Mouse (Mus musculus) erythroblast, adult 5-6 weeks (primary cell): ENCODE results near the gene Haus4. TPM values are rescaled to one million over a fixed set of nuclear protein-coding genes. Genes with fewer than 3 reads are reported as not detected.

ENCODE experiments used
- ATAC-seq: replicated peaks from 2 replicates; pipeline ENCODE4 v1.8.0; 2016; ENCODE audit warnings: moderate number of reproducible peaks, mild to moderate bottlenecking, moderate TSS enrichment, inconsistent platforms; ENCODE audit not compliant: poor library complexity, low FRiP score, severe bottlenecking
- total RNA-seq, 2 experiments: library from RNA; stranded (forward) in 1 of 2; stranded (reverse) in 1 of 2; fragments of 150-400 nt in 1 of 2; fragments of 200-764, 138-1000 nt in 1 of 2; gene quantifications; 2 replicates each; pipeline versions ENCODE4 v1.2.3 to v1.2.4; 2015 to 2017; ENCODE audit warnings: low replicate concordance in 2 of 2

Gene Haus4
- total RNA-seq, 2 experiments from 2014 or later, result 30.6 to 42.9 TPM

DNA sequence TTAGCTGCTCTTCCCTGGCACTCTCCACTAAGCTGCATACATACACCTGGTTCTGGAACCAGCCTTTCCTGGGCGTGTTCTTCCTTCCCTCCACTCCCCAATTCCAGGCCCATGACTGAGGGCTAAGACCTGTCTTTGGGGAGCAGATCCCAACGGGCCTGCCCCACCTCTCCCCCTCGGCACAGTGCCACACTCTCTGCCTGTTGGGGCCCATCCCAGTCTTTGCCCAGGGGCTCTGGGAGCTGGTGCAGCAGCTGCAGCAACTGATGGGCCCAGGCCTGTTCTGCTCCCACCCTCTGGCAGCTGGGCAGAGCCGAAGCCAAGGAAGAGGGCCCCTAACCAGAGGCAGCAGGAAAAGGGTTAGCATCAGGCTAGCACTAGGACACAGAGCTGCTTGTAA, 19.8 kb upstream of the Haus4 start:
- ATAC-seq, result no peak

DNA sequence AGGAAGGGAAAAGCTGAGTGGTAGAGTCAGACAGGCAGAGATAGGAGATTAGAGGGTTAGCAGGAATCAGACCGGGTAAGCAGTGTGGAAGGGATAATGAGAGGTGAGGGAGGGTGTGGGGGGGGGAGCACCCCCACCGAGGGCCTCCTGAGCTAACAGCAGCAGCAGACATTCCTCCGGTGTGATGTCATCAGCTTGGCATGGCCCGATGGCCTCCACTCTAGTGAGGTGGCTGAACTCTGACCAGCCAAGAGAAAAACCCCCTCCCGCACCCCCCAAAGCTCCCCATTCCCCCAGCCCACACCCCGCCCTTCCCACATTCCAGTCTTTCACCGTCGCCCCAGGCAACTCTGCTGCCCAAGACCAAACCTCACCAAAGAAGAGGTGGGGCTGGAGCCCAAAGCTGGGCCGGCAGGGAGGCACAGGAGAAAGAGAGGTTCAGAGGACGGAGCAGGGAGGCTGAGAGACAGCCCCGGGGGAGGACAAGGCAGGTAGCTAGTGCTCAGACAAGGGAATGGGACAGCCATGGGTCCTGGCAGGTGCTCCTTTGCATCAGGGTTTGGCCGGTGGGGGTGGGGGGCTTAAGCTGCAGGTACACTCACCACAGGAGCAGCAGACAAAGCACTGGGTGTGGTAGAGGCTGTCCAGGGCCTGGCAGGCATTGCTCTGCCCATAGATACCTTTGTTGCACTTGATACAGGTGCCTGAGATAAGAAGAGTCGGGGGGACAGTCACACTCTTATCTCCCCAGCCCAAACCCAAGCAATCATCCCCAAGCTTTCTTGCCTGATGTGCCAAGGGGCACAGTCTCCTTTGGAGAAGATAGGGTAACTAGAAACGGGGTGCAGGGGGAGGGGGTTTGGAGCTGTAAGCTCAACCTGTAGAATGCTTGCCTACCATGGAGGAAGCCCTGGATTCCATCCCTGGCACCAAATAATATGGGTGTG, 18.6 kb upstream of the Haus4 start:
- ATAC-seq, result no peak

DNA sequence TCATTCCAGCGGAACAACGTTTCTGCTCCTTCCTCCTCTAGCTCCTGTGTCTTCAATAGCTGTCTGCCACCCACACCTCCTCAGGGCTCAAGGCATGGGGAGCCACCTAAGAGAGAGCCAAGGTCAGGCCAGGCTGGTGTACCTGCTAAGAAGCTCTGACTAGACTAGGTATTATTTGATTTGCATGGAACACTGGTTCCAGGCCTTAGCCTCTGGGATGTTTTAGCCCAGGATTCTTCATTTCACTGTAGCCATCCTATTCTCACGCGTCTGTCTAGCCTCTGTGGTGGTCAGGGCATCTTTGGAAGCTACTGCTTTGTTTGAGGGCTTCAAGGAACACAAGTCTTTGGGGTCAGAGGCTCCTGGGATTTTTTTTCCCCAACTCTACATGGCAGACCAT, 17.7 kb upstream of the Haus4 start:
- ATAC-seq, result no peak

DNA sequence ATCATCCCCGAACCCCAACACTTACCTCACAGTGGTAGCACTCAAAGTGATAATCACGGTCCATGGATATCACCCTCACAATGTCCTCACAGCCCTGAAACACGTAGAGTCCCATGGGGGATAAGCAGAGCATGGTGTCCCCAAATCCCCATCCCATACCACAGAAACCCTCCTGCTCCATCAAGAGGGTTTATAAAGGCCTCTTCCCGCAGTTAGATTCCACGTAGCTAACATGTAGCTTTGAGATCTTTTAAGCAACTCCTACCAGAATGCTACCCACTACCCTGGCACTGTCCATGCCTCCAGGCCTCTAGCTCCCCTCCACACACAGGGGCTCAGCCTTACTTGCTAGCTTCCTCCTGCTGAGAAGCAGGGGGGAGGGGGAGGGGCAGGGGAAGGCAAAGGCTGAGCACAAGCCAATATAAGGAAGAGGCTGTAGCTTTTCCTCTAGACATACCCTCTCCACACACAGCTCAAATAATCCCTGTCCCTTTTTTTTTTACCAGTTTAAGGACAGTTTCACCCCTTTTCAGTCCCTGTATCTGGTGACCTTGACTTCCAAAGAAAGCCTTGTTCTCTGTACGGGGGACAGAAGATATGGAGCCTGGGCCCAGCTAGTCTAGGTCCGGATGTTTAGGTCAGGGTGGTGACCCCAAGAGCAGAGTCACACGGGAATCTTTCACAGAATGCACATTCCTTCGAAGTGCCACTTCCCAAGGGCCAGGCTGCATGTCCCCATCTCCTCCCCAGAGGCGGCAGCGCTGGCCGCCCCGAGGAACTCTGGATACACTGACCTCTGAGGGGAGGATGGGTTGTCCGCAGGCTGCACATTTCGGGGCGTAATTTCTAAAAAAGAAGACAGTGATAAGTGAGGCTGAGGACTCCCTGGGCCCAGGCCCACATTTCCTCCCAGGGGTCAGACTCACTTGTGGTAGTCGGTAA, 15.3 kb upstream of the Haus4 start:
- ATAC-seq, result no peak

DNA sequence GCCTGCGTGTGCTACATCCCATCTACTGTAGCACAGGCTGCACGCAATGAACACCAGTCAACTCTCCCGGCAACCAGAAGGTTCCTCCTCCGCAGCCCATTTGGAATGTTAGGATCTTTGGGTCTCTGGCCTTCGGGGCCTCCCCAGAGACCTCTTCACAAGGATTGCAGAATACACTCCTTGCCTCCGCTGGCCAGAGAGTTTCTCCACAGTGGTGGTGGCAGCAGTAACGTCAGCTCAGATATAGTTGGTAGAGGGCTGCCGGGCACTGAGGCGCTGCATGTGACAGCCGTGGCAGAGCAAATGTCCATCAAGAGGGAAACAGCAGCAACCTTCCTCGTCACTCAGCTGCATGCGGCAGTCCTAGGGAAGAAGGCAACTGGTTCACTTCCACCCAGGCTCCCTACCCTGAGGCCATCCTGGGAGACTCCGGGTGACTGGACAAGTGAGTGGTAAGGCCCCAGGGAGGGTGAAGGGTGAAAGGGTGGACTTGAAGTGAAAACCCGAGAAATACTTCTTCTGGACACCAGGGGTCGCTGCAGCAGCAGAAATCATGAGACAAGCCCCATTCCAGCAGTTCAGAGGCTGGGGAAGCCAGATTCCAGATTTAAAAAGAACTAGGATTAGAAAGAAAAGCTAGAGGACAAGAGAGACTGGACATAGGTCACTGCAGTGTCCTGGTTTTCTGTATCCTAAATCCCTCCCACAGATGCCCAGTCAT, 14.4 kb upstream of the Haus4 start:
- ATAC-seq, result peak; percentile 80

DNA sequence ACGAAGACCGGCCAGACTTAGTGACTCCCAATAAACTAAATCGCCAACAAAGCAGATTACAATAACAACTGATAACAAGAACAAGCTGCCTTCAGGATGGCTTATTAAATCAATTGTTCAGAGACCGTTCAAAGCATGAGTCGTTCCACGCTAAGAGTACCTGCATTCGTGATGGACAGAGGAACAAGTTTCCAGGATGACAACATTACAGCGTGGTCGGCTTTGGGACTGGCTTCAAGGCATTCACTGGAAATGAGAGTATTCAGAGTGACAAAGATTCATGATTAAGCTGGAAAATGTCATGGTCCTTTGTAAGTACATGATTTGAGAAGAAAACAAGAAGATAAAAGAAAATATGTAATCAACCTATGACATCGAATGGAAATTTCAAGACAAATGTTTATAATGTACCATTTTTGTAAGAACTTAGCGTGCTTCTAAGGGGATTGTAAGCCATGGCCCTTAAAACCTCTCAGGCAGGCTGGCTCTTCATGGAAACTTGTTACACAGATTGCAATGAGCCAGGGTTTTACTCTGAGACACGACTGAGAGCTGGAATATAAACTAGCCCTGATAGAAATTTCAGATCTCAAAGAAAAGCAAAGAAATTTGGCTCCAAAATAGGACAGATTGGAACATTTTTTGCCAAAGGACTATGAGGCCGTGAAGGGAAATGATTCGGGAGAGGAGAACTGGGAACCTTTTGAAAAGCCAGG, 6.3 kb upstream of the Haus4 start:
- ATAC-seq, result no peak

DNA sequence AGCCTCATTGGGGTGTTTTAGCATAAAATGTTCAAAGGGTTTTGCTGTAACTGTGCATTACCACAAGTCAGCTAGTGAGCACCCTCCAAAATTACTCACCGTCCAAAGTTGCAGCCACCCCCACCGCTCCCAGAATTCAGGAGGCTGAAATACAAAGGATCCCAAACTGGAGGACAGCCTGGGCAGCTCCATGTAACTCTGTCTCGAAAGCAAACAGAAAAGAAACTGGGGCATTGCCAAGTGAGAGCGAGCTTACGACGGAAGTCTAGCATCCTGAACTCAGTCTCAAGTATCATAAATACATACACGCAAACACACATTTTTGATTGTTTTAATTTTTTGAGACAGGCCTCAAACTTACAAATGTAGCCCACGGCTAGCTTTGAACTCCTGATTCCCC, 2.9 kb upstream of the Haus4 start:
- no peak for ATAC-seq

DNA sequence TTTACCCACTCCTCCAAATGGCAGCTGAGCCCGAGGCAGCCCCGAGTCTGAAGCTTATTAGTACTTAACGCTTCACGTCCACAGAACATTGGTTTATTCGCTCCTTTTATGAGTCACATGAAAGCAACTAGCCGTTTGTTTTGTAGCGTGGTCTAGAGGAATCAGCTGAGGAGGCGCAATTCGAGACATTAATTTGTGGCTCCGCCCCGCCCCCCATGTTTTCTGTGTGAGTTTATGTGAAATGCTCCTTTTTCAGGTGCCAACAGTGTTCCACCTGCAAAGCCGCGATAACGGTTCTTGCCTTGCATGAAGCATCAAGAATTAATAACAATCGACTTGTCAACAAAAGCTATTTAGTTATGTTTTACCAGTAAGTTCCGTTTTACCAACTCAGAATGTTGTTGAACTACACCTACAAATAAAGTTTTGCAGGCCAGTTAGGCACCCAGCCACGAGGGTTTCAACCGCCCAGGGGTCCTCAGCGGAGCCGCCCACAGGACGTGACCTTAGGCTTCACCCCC, 902 bp downstream of the Haus4 start:
- ATAC-seq, result peak; percentile 51

DNA sequence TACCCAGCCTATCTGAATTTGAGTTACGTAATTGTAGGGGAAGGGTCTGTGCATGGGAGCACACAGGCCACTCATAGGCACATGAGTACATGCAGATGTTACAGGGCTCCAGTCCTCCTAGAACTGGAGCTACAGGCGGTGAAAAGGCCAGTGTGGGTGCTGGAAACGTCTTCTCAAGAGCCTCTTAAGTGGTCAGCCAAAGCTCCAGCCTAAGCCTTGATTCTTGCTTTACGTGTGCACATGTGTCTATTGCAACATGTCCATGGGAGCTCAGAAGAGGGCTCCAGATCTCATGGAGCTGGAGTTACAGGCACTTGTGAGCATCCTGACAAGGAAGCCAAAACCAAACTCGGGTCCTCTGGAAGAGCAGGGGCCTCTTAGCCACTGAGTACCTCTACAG, 9.7 kb downstream of the Haus4 start:
- no peak for ATAC-seq

DNA sequence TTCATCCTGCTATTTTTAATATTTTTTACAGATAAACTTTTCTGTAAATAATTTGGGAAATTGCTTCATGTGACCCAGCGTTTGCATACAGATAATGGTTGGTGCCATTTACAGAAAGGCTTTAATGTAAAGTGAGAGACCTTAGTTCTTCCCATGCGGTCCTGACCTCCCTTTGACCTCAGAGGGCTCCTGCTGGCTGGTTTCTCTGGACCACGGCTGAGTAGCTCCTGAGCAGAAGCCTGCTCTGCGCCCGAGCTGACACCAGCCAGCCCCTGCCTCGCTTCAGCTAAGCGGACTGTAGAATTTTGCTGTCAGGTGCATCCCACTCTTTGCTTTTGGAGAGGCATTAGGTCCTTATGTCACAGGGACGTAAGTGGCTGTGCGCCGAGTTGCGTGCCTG, 13.6 kb downstream of the Haus4 start:
- no peak for ATAC-seq

DNA sequence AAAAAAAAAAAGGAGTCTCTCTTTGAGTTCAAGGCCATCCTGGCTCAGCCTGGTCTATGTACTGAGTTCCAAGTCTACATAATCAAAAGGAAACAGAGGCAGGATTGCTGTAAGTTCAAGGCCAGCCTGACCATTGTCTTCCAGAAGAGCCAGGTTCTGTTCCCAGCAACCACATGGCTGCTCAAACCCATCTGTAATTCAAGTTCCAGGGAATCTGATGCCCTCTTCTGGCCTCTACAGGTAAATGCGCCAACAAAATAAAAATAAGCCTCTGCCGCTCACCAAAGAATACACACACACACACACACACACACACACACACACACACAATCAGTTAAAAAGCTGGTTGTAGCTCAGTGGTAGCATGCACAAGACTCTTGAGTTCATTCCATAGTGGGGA, 15.8 kb downstream of the Haus4 start:
- no peak for ATAC-seq

DNA sequence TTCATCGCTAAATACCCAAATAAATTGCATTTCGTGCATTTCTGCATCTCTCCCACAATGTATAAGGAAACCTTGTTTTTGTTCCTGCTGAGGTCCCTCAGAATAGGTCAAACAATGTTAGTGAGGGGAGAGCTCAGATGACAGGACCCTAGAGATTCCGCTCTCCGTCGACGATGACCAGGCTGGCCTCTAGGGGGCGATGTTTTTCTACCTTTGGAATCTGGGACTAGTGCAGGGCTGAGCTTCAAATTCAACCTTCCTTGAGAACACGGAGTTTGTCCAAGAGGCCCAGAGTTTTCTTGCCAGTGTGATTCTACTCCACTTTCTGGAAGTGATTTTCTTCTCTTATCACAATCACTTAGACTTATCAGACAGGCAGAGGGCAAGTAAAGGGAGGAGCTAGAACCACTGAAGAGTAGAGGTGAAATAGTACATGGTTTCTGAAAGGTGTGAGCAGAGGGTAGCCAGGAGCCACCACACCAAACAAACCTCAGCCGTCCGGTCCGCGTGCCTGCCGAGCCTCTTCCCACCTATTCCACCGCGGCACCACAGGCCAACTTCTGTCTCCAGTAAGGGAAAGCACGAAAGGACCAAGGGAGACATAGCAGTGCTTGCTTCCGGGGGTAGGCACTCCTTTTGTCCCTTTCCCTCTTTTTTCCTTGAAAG, 25.8 kb downstream of the Haus4 start:
- ATAC-seq, result peak; percentile 88

DNA sequence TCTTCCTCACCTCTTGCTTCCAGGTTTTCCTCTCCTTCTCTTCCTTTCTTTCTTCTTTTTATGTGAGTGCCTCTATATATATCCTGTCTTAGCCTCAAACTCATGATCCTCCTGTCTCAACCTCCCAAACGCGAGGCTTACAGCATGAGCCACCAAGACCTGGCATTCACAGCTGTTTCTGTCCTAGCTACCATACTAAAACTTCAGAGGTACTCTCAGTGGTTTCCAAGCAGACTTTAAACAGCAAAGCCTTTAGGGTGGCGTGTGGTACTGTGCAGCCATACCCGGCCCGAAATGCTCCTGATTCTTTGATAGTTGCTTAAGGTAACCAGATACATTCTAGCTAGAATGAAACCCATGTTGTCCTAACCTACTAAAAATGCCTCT, 26.4 kb downstream of the Haus4 start:
- 0 out of 2 replicates have a peak, but pooled peaks have one; percentile 21 for ATAC-seq

DNA sequence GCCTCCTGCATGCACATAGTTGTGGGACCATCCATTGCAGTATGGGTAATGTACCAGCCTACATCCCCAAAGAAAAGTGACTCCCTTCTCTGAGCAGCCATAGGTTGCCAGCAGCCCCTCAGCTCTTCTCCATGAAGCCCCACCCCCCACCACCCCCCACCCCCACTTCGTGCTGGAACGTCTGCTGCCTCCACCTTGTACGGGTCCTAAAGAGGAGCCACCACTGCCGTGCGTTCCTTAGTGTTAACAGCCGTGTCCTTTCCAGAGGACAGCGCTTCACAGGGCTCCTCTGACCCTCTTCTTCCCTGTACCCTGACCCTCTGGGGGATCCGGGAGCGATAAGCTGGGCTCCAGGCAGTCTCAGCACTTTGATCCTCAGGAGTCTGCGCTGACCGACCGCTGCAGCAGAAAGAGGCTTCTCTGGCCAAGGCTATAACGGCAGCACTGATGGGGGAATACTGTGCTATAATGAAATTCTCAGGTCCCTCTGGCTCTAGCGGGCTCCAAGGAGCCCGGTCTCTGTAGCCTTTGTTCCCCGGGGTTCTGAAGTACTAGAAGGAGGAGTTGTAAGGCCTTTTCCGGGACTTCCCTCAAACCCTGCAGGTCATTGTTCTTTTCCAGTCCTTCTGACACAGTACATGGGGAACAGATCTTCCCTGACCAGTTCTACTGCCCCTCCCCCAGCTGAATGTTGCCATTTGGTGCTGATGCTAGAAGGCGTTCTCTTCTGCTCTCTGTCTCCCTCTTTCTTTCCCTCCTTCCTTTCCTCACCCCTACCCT, 27.0 kb downstream of the Haus4 start:
- ATAC-seq, result 0 out of 2 replicates have a peak, but pooled peaks have one; percentile 22

DNA sequence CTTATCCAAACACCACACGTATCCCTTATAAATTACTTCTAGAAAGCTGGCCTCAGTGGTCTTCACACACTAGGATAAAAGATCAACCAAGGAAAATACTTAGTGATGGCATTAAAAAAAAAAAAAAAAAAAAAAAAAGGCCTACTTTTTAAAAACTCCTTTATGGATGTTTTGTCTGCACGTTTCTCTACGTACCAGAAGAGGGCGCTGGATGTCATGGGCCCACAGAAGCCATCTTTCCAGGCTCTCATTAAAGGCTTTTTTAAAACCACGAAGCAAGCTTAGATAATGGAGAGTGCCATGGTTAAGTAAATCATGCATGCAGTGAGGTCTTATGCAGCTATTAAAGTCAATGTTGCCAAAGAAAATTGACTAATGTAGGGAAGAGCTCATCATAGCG, 30.8 kb downstream of the Haus4 start:
- ATAC-seq, result no peak

DNA sequence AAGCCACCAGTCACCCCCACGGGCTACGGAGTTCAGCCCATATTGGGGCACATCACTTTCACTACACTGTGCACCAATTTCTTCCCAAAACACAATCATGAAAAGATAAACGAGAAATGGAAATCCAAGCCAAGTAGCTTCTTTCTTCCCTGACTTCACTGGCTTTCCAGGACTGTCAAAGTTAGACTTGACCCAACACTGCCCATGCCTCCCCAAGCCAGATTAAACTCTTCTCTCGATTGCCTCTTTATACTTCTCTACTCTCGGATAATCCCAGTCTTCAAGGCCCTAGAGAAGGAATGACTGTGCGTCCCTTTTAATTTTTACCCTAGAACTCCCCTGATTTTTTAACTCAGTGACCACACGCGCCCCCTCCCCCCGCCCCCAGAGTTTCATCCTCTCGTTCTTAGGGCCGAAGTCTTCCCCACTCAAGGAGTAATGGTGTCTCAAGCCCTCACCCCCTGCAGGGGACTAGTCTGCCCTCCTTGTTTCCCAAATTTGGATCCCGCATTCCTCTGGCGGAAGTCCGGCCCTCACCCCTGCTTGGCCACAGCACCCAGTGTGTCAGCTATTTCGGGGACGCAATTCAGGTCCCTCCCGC, 37.6 kb downstream of the Haus4 start:
- no peak for ATAC-seq

DNA sequence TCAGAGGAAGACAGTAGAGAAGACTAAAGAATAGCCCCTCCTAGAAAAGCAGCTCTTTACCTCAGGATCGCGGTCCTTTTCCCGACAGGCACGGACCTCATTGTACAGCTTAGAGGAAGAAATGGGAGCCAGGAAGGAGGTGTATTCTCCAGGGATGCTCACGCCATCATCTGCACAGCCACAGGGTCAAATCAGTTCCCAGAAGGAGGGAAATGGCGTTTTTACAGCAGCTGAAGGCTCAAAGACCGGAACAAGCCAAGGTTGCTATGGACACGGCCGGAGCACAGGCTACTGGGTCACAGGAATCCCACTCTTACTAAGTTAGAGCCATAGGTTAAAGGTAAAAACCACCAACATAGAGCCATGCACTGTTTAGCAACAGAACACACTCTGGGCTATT, 44.6 kb downstream of the Haus4 start:
- ATAC-seq, result no peak

DNA sequence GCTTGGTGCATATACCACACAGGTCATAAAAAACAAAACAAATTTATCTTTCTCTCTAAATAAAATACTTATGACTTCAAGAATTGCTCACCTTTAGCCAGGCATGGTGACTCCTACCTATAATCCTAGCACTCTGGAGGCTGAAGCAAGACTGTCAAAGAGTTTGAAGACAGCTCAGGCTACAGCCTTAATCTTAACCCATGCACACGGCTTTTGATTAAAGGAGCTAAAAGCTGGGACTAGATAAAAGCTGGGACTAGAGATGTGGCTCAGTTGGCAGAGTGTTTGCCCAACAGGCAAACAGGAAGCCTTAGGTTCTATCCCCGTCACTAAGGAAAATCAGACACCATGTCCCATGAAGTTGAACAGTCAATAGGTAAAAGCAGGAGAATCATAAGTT, 51.3 kb downstream of the Haus4 start:
- ATAC-seq, result no peak
